Comparison of ENCODE assay signal across 8 mouse cellular contexts in the genomic region with DNA sequence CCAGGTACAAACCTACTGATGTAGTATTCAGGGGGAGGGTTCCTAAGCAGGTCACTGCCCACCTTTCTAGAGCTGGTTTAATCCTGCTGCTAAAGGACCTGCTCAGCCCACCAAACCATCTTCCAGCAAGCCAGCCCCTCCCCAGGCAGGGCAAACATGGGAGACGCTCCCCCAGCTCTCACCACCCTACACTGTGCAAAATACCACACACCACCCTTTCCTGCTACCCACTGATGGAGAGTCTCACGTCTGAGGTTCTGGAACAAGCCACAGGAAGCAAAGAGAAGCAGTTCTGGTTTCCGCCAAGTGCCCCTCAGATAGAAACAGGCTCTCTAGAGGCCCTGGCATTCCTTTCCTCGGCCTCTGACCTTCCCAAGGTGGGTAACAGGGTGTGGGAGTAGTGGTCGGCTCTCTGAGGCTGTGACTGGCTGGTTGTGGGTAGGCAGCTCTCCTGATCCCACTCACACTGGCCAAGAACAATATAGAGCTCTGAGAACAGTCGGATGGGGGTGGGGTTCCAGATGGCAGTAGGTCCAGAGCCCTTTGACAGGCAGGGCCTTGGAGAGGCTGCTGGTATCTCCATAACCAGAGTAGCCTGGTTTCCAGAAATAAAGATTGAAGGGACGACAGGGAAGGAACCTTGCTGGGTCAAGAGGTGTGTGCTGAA. TPM values are rescaled to one million over a fixed set of nuclear protein-coding genes. Genes with fewer than 3 reads are reported as not detected.
DNase-seq lines count a peak whose midpoint lies in the region; ATAC-seq and TF ChIP-seq lines count a peak whose summit lies in the region.

No protein-coding gene starts in this region.

- ATAC-seq in liver, postnatal 0 days, result no peak
- ATAC-seq in liver, embryonic 12.5 days, result no peak
- 0 out of 4 replicates have a peak, but pooled peaks have one; percentile 23 to 28 for ATAC-seq in hematopoietic stem cell, adult 5-6 weeks (replicated peaks in 1 of 2; ENCODE audit: insufficient read depth in 1 of 2, low FRiP score in 2 of 2, low TSS enrichment in 1 of 2, low read depth in 1 of 2, poor library complexity in 2 of 2, severe bottlenecking in 2 of 2)
- 0 out of 2 replicates have a peak, but pooled peaks have one; percentile 9 for ATAC-seq in neural tube, embryonic 12.5 days (ENCODE audit: low FRiP score, low read depth)

- no peak for TF ChIP-seq CTCF in liver, postnatal 0 days (IDR thresholded peaks at IDR 0.05; ENCODE audit: low read depth)

- H3K27ac ChIP-seq in liver, postnatal 0 days (ENCODE audit: low read depth), result no peak overlapping the region
- H3K27ac ChIP-seq in liver, embryonic 12.5 days, result no peak overlapping the region
- H3K27ac ChIP-seq in neural tube, embryonic 12.5 days, result no peak overlapping the region

- intact Hi-C loops in left cerebral cortex, postnatal 14 days (cut with DNase I), result loop anchor here (5.0 kb wide), 1 partner anchor 46 kb away; no protein-coding TSS in a partner anchor

- peaks cover 9% of the 10 kb centered on the region for H3K4me1 ChIP-seq in liver, postnatal 0 days (ENCODE audit: insufficient read depth)
- H3K4me1 ChIP-seq in liver, embryonic 12.5 days, result peaks cover 11% of the 10 kb centered on the region
- peaks cover 20% of the 10 kb centered on the region for H3K4me1 ChIP-seq in neural tube, embryonic 12.5 days

- H3K9me3 ChIP-seq in liver, postnatal 0 days (ENCODE audit: low read length), result no peaks in the 10 kb centered on the region
- no peaks in the 10 kb centered on the region for H3K9me3 ChIP-seq in liver, embryonic 12.5 days (replicated peaks)
- H3K9me3 ChIP-seq in neural tube, embryonic 12.5 days, result no peaks in the 10 kb centered on the region

- 20% methylated on average over 7 of the region's 7 CpGs for WGBS in liver, postnatal 0 days (ENCODE audit: insufficient replicate concordance)
- 27% methylated on average over 7 of the region's 7 CpGs for WGBS in liver, embryonic 12.5 days (ENCODE audit: insufficient replicate concordance)
- 52% methylated on average over 7 of the region's 7 CpGs for WGBS in neural tube, embryonic 12.5 days

- no peaks in the 10 kb centered on the region for H3K36me3 ChIP-seq in liver, postnatal 0 days (replicated peaks; ENCODE audit: insufficient read depth, low read length)
- no peaks in the 10 kb centered on the region for H3K36me3 ChIP-seq in liver, embryonic 12.5 days
- no peaks in the 10 kb centered on the region for H3K36me3 ChIP-seq in neural tube, embryonic 12.5 days

- peak overlapping the region; percentile 83 for H3K4me2 ChIP-seq in liver, postnatal 0 days (ENCODE audit: low read depth, low read length)
- H3K4me2 ChIP-seq in liver, embryonic 12.5 days, result no peak overlapping the region
- H3K4me2 ChIP-seq in neural tube, embryonic 12.5 days (replicated peaks), result peak overlapping the region; percentile 93

- no peak for DNase-seq in liver, postnatal 0 days
- peak; percentile 57 to 64 for DNase-seq in cerebellum, postnatal 14 days
- no peak for DNase-seq in ovary, adult 18-20 months (ENCODE audit: low spot score)
- DNase-seq in left cerebral cortex, postnatal 14 days (ENCODE audit: low spot score in 2 of 2), result no peak
- DNase-seq in thymus, postnatal 36 days, result no peak

- no peak overlapping the region for H3K4me3 ChIP-seq in liver, postnatal 0 days (ENCODE audit: low read depth, low read length)
- H3K4me3 ChIP-seq in liver, embryonic 12.5 days, result no peak overlapping the region
- peak overlapping the region; percentile 62 for H3K4me3 ChIP-seq in neural tube, embryonic 12.5 days

- TF ChIP-seq EP300 in liver, postnatal 0 days (IDR thresholded peaks at IDR 0.05; ENCODE audit: low read depth), result no peak

- peaks cover 31% of the 10 kb centered on the region for H3K27me3 ChIP-seq in liver, postnatal 0 days (ENCODE audit: insufficient read depth, low read length)
- peaks cover 87% of the 10 kb centered on the region for H3K27me3 ChIP-seq in liver, embryonic 12.5 days (replicated peaks)
- peaks cover 22% of the 10 kb centered on the region; the same call in 1 of the 2 replicates for H3K27me3 ChIP-seq in neural tube, embryonic 12.5 days (replicated peaks)

- H3K9ac ChIP-seq in liver, postnatal 0 days (replicated peaks), result no peak overlapping the region
- H3K9ac ChIP-seq in liver, embryonic 12.5 days, result no peak overlapping the region
- H3K9ac ChIP-seq in neural tube, embryonic 12.5 days, result peak overlapping the region; percentile 77

RNA-seq across cellular contexts. Expression of a gene that starts 1.4 kb away (rescaled TPM):
- 1.1 and 1.2 TPM in 2 replicates for polyA plus RNA-seq in liver, postnatal 0 days (2015; fragmentation: Nextera tagmentation; extraction: Ambion mirVana)
- 1.8 TPM in 2 replicates for polyA plus RNA-seq in liver, embryonic 12.5 days (2016; fragmentation: Nextera tagmentation; extraction: Ambion mirVana)
- total RNA-seq in hematopoietic stem cell, adult 5-6 weeks (2017), result 2.6 and 7.9 TPM in 2 replicates
- 28.9 and 30.3 TPM in 2 replicates for polyA plus RNA-seq in neural tube, embryonic 12.5 days (2016; fragmentation: Nextera tagmentation; extraction: Ambion mirVana)
- 100 to 1,000 TPM in 1 of 2 experiments, 10 to 100 TPM in 1; 98.7 to 101 TPM for total RNA-seq in left cerebral cortex, postnatal 14 days (2021)

RNA-seq across cellular contexts. Expression of a gene that starts 15.5 kb away (rescaled TPM):
- 1.3 and 1.5 TPM in 2 replicates for polyA plus RNA-seq in liver, postnatal 0 days (2015; fragmentation: Nextera tagmentation; extraction: Ambion mirVana)
- polyA plus RNA-seq in liver, embryonic 12.5 days (2016; fragmentation: Nextera tagmentation; extraction: Ambion mirVana), result 4.2 TPM in 2 replicates
- 0.05 TPM in 1 of 2 replicates, not detected in the other for total RNA-seq in hematopoietic stem cell, adult 5-6 weeks (2017)
- polyA plus RNA-seq in neural tube, embryonic 12.5 days (2016; fragmentation: Nextera tagmentation; extraction: Ambion mirVana), result 30.0 and 30.1 TPM in 2 replicates
- 10 to 100 TPM; 15.4 to 17.0 TPM for total RNA-seq in left cerebral cortex, postnatal 14 days (2021)

RNA-seq across cellular contexts. Expression of a gene that starts 31.6 kb away (rescaled TPM):
- not detected in 2 replicates for polyA plus RNA-seq in liver, postnatal 0 days (2015; fragmentation: Nextera tagmentation; extraction: Ambion mirVana)
- polyA plus RNA-seq in liver, embryonic 12.5 days (2016; fragmentation: Nextera tagmentation; extraction: Ambion mirVana), result not detected in 2 replicates
- not detected in 2 replicates for total RNA-seq in hematopoietic stem cell, adult 5-6 weeks (2017)
- 0.55 and 0.59 TPM in 2 replicates for polyA plus RNA-seq in neural tube, embryonic 12.5 days (2016; fragmentation: Nextera tagmentation; extraction: Ambion mirVana)
- total RNA-seq in left cerebral cortex, postnatal 14 days (2021), result not detected

RNA-seq across cellular contexts. Expression of a gene that starts 37.4 kb away (rescaled TPM):
- 88.0 and 91.6 TPM in 2 replicates for polyA plus RNA-seq in liver, postnatal 0 days (2015; fragmentation: Nextera tagmentation; extraction: Ambion mirVana)
- 116 and 120 TPM in 2 replicates for polyA plus RNA-seq in liver, embryonic 12.5 days (2016; fragmentation: Nextera tagmentation; extraction: Ambion mirVana)
- total RNA-seq in hematopoietic stem cell, adult 5-6 weeks (2017), result 48.3 and 67.2 TPM in 2 replicates
- 193 and 199 TPM in 2 replicates for polyA plus RNA-seq in neural tube, embryonic 12.5 days (2016; fragmentation: Nextera tagmentation; extraction: Ambion mirVana)
- 100 to 1,000 TPM; 101 to 112 TPM for total RNA-seq in left cerebral cortex, postnatal 14 days (2021)

RNA-seq across cellular contexts. Expression of a gene that starts 44.3 kb away (rescaled TPM):
- 0.29 and 0.46 TPM in 2 replicates for polyA plus RNA-seq in liver, postnatal 0 days (2015; fragmentation: Nextera tagmentation; extraction: Ambion mirVana)
- 0.25 and 0.32 TPM in 2 replicates for polyA plus RNA-seq in liver, embryonic 12.5 days (2016; fragmentation: Nextera tagmentation; extraction: Ambion mirVana)
- not detected in 2 replicates for total RNA-seq in hematopoietic stem cell, adult 5-6 weeks (2017)
- polyA plus RNA-seq in neural tube, embryonic 12.5 days (2016; fragmentation: Nextera tagmentation; extraction: Ambion mirVana), result 0.08 and 0.28 TPM in 2 replicates
- total RNA-seq in left cerebral cortex, postnatal 14 days (2021), result under 1 TPM; 0.33 to 0.44 TPM

Comparison
In these comparisons a context has a peak if more than half of its experiments do, and no peak if none do; other contexts are left out.
1. ATAC-seq: peak in hematopoietic stem cell, adult 5-6 weeks (2 of 2) and neural tube, embryonic 12.5 days (single experiment); none in liver, postnatal 0 days (single experiment) and liver, embryonic 12.5 days (single experiment).
2. DNase-seq: peak in cerebellum, postnatal 14 days (2 of 2); none in liver, postnatal 0 days (single experiment), ovary, adult 18-20 months (single experiment), left cerebral cortex, postnatal 14 days (0 of 2) and thymus, postnatal 36 days (0 of 2).
3. RNA of a gene that starts 1.4 kb away (polyA plus RNA-seq): 28.9 to 30.3 TPM in neural tube, embryonic 12.5 days; 1.8 TPM in liver, embryonic 12.5 days and 1.1 to 1.2 TPM in liver, postnatal 0 days; every median in the first group is over 10 times any median in the second.